Mouse (Mus musculus): ENCODE measurements around the gene Nop2. TPM values are rescaled to one million over a fixed set of nuclear protein-coding genes. Genes with fewer than 3 reads are reported as not detected.

Nop2 gene
- 2.2 TPM for polyA plus RNA-seq (2014; fragmentation: Illumina TruSeq; extraction: RNeasy Lipid Tissue Mini Kit (QIAGEN cat#74804); ENCODE audit: low read depth, low replicate concordance)

DNA sequence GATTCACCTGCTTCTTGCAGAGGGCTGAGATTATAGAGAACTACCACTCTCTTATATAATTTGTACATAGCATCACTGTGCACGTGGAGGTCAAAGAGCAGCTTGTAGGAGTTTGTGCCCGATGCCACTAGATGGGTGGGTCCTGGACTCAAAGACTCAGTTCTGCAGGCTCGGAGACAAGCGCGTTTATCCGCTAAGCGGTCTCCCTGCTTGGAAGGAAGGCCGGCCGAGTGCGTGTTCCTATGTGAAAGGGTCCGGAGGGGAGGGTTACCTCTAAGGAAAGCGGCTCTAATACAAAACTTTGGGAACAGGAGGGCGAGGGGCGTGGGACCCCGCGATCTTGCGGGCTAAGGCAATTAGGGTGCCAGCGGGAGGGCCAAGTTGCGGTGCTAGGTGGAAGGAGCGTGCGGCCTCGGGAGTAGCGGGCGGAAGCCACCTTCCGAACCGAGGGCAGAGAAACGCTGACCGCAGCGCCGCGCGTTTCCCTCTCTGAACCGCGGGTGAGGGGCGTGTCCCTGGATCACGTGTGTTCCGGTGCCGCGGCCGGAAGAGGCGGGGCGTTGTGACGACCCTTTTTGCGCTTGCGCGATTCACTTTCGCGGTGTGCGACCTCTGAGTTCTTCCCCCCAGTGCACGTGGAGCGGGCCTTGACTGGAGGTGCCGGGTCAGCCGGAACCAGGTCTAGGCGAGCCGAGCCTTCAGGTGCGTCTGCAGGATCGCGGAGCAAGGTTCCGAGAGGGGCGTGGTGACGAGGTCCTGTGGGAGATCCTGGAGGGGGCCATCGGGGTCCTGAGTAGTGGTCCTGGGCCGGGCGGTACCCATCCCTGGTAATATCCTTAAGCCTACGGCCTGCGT is at the start of gene Nop2:
TSS of gene Nop2 (plus strand) at position 608 of the 855 bp plus-strand sequence.

DNA sequence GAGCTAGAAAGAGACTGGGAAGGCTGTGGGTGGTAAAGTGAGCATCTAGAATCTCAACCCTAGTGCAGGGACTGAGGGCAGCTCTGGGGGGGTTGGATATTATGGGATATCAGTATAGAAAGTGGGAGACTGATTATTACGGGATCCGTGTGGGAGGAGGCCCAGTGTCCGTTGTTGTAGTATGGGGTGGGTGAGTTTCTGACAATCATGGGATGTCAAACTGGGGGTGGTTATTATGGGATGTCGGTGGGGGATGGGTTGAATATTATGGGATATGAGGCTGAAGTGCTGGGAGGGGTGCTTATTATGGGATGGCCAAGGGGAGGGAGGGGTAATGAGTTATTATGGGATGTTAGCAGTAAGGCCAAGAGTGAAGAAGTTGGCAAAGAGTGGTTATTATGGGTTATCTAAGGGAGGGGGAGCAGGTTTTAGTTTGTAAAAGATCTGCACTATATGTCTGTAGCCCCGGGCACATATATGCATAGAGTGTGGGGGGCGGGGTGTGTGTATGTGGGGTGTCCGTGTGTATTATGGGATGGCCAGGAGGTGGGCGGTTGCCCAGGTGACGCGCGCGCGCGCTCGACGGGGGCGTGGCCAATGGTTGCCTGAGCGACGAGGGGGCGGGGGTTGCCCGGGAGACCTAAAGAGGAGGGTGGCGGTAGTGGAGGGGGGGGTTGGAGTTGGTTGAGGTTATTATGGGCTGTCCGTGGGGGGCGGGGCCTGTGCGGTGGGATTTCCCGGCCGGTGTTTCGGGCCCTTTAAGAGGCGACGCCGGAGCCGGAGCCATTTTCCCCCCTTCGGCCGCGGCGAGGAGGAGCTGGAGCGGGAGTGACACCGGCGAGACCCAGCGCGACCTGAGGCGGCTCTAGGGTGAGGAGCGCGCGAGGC is 36.1 kb upstream of the Nop2 start, which contains the start of gene Chd4:
TSS of gene Chd4 (plus strand) at position 591 of the 888 bp plus-strand sequence.

GRCm38 (mm10) chr6:125145001-125145400 is 13.3 kb downstream of the Nop2 start, which contains the start of gene Iffo1:
Iffo1 (plus strand) TSS chr6:125145241.

GRCm38 (mm10) chr6:125166051-125166751 is 34.5 kb downstream of the Nop2 start, which contains the start of gene Gapdh:
Gapdh (minus strand) TSS chr6:125166467.

GRCm38 (mm10) chr6:125191332-125192015 is 59.8 kb downstream of the Nop2 start, which contains the start of the genes Ncapd2 and Mrpl51:
Ncapd2 (minus strand) TSS chr6:125191701.
Mrpl51 (plus strand) TSS chr6:125191801.

Other genes with a start within 250 kb of the Nop2 start
- gene Cd4, start 243.7 kb upstream of the Nop2 start, polyA plus RNA-seq (2014; fragmentation: Illumina TruSeq; extraction: RNeasy Lipid Tissue Mini Kit (QIAGEN cat#74804); ENCODE audit: low read depth, low replicate concordance): 0.29 TPM
- 0.29 TPM for gene Lag3, start 220.2 kb upstream of the Nop2 start, polyA plus RNA-seq (2014; fragmentation: Illumina TruSeq; extraction: RNeasy Lipid Tissue Mini Kit (QIAGEN cat#74804); ENCODE audit: low read depth, low replicate concordance)
- gene Ptms, start 211.8 kb upstream of the Nop2 start, polyA plus RNA-seq (2014; fragmentation: Illumina TruSeq; extraction: RNeasy Lipid Tissue Mini Kit (QIAGEN cat#74804); ENCODE audit: low read depth, low replicate concordance): 243 TPM
- 12.2 TPM for gene Mlf2, start 200.5 kb upstream of the Nop2 start, polyA plus RNA-seq (2014; fragmentation: Illumina TruSeq; extraction: RNeasy Lipid Tissue Mini Kit (QIAGEN cat#74804); ENCODE audit: low read depth, low replicate concordance)
- 32.9 TPM for gene Cops7a, start 166.4 kb upstream of the Nop2 start, polyA plus RNA-seq (2014; fragmentation: Illumina TruSeq; extraction: RNeasy Lipid Tissue Mini Kit (QIAGEN cat#74804); ENCODE audit: low read depth, low replicate concordance)
- not detected for gene Pianp, start 135.2 kb upstream of the Nop2 start, polyA plus RNA-seq (2014; fragmentation: Illumina TruSeq; extraction: RNeasy Lipid Tissue Mini Kit (QIAGEN cat#74804); ENCODE audit: low read depth, low replicate concordance)
- gene Zfp384, start 122.8 kb upstream of the Nop2 start, polyA plus RNA-seq (2014; fragmentation: Illumina TruSeq; extraction: RNeasy Lipid Tissue Mini Kit (QIAGEN cat#74804); ENCODE audit: low read depth, low replicate concordance): 17.4 TPM
- 18.3 TPM for gene Ing4, start 92.1 kb upstream of the Nop2 start, polyA plus RNA-seq (2014; fragmentation: Illumina TruSeq; extraction: RNeasy Lipid Tissue Mini Kit (QIAGEN cat#74804); ENCODE audit: low read depth, low replicate concordance)
- gene Acrbp, start 82.2 kb upstream of the Nop2 start, polyA plus RNA-seq (2014; fragmentation: Illumina TruSeq; extraction: RNeasy Lipid Tissue Mini Kit (QIAGEN cat#74804); ENCODE audit: low read depth, low replicate concordance): not detected
- not detected for gene Lpar5, start 64.0 kb upstream of the Nop2 start, polyA plus RNA-seq (2014; fragmentation: Illumina TruSeq; extraction: RNeasy Lipid Tissue Mini Kit (QIAGEN cat#74804); ENCODE audit: low read depth, low replicate concordance)
- gene Chd4, start 35.9 kb upstream of the Nop2 start, polyA plus RNA-seq (2014; fragmentation: Illumina TruSeq; extraction: RNeasy Lipid Tissue Mini Kit (QIAGEN cat#74804); ENCODE audit: low read depth, low replicate concordance): 75.2 TPM
- gene Iffo1, start 13.3 kb downstream of the Nop2 start, polyA plus RNA-seq (2014; fragmentation: Illumina TruSeq; extraction: RNeasy Lipid Tissue Mini Kit (QIAGEN cat#74804); ENCODE audit: low read depth, low replicate concordance): 3.0 TPM
- gene Gapdh, start 34.6 kb downstream of the Nop2 start, polyA plus RNA-seq (2014; fragmentation: Illumina TruSeq; extraction: RNeasy Lipid Tissue Mini Kit (QIAGEN cat#74804); ENCODE audit: low read depth, low replicate concordance): 113 TPM
- 3.8 TPM for gene Ncapd2, start 59.8 kb downstream of the Nop2 start, polyA plus RNA-seq (2014; fragmentation: Illumina TruSeq; extraction: RNeasy Lipid Tissue Mini Kit (QIAGEN cat#74804); ENCODE audit: low read depth, low replicate concordance)
- 150 TPM for gene Mrpl51, start 59.9 kb downstream of the Nop2 start, polyA plus RNA-seq (2014; fragmentation: Illumina TruSeq; extraction: RNeasy Lipid Tissue Mini Kit (QIAGEN cat#74804); ENCODE audit: low read depth, low replicate concordance)
- 26.8 TPM for gene Vamp1, start 83.6 kb downstream of the Nop2 start, polyA plus RNA-seq (2014; fragmentation: Illumina TruSeq; extraction: RNeasy Lipid Tissue Mini Kit (QIAGEN cat#74804); ENCODE audit: low read depth, low replicate concordance)
- 2.8 TPM for gene Tapbpl, start 100.0 kb downstream of the Nop2 start, polyA plus RNA-seq (2014; fragmentation: Illumina TruSeq; extraction: RNeasy Lipid Tissue Mini Kit (QIAGEN cat#74804); ENCODE audit: low read depth, low replicate concordance)
- not detected for gene Cd27, start 105.1 kb downstream of the Nop2 start, polyA plus RNA-seq (2014; fragmentation: Illumina TruSeq; extraction: RNeasy Lipid Tissue Mini Kit (QIAGEN cat#74804); ENCODE audit: low read depth, low replicate concordance)
- gene Tuba3a, start 154.1 kb downstream of the Nop2 start, polyA plus RNA-seq (2014; fragmentation: Illumina TruSeq; extraction: RNeasy Lipid Tissue Mini Kit (QIAGEN cat#74804); ENCODE audit: low read depth, low replicate concordance): not detected
- 0.99 TPM for gene Ltbr, start 182.0 kb downstream of the Nop2 start, polyA plus RNA-seq (2014; fragmentation: Illumina TruSeq; extraction: RNeasy Lipid Tissue Mini Kit (QIAGEN cat#74804); ENCODE audit: low read depth, low replicate concordance)
- 0.23 TPM for gene Scnn1a, start 188.8 kb downstream of the Nop2 start, polyA plus RNA-seq (2014; fragmentation: Illumina TruSeq; extraction: RNeasy Lipid Tissue Mini Kit (QIAGEN cat#74804); ENCODE audit: low read depth, low replicate concordance)
- 18.2 TPM for gene Tnfrsf1a, start 217.5 kb downstream of the Nop2 start, polyA plus RNA-seq (2014; fragmentation: Illumina TruSeq; extraction: RNeasy Lipid Tissue Mini Kit (QIAGEN cat#74804); ENCODE audit: low read depth, low replicate concordance)
- not detected for gene Plekhg6, start 248.9 kb downstream of the Nop2 start, polyA plus RNA-seq (2014; fragmentation: Illumina TruSeq; extraction: RNeasy Lipid Tissue Mini Kit (QIAGEN cat#74804); ENCODE audit: low read depth, low replicate concordance)